Mouse (Mus musculus): ENCODE measurements at regions not wholly inside any gene's neighbourhood (a gene's known extent, or its start where the extent isn't known, plus 50 kb on each side); places are given as distances from the start of the nearest gene placed in this dataset.

DNA sequence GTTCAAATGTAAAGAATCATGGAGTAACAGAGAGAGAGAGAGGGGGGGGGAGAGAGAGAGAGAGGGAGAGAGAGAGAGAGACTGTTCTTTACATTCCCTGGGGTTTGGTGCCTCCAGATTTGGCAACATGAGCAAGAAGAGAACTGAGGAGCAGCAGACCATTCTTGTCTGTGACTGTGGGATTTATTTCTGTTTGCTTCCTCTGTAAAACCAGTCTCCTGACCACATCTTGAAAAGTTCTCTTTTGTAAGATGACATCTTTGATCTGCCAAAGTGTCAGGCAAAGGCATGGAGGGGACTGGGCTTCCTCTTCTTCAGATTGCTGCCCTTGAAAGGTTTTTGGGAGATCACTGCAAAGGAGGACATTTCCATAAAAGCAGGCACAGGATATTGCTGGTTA is 376.3 kb downstream of the Kcnj2 start:
- no peak for DNase-seq (ENCODE audit: low spot score in 2 of 2)

DNA sequence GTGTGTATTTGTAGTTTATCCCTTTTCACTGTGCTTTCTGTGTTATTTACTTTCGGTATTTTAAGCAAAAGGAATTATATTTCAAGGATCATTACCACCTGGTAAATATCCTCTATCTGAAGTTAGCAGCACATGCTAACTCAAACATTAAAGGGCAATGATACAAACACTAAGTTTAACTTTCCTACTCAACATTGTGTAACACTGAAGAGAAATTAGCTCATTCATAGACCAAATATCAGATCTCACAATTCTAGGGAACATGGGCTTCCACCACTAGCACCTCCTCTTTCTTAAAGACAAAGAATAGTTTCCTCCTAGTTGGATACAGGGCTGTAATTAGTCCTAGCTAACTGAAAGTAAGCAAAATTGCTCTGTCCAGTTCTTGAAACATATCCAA is 377.4 kb downstream of the Kcnj2 start:
- DNase-seq (ENCODE audit: low spot score in 2 of 2), result no peak

DNA sequence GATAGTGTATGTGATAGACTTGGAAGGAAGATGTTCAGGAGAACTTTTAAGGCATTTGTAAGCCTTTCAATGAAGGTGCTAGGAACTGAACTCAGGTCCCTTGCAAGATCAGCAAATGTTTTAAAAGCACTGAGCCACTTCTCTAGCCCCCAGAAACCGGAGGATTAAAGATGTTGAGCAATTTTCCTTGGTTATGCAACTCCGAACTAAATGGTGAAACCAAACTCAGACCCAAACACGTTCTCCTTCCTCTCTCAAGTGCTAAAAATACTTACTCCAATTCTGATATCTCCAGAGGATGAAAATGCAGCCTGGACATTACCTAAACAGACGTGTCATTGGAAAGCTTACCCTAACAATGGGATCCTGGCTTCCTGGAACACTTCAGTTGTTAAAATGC is 378.8 kb downstream of the Kcnj2 start:
- DNase-seq (ENCODE audit: low spot score in 2 of 2), result no peak

DNA sequence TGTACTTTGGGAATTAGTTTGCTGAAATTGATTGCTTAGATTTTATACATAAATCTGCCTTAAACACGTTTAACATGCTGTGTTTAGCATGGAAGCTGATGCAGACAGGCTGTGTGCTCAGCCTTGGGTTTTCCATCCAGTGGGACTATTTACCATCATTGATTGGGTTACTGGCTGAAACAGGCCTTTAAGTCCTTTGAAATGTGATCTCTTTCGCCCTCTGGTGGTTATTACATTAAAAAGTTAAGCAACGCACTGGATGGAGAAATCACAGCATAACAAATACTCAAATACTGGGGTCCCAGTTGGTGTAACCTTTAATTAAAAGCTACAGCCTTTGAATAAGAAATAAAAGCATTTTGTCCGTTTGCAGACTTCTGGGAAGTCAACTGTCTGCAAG is 379.8 kb downstream of the Kcnj2 start:
- DNase-seq (ENCODE audit: low spot score in 2 of 2), result no peak

DNA sequence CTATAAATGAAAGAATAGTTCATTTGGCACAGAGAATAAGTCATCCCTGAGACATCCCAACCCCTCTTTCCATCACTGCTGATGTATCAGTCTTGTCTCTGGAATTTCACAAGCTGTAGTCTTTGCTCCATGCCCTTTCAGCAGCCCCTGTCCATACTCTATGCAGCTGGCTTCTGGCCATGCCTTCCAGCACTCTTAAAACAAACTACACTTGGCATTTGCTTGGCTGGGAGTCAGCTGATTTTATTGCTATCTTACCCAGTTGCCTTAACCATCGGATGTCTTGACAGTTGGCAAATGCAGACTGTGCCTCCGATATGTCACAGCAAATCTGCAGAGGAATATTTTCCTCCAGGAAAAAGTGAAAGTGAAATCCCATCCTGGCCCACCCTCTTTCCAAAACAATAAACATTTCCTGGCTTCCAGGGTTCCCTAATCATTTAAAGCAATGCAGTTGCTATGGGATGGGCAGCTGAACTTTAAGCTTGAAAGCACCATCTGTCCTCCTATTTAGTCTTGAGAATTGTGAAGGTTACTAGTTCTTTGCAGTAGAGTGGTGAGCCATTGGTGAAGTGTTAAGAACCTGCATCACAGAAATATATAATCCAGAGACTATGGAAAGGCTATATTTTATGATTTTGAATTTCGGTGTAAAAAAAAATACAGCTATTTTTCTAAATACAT is 385.0 kb downstream of the Kcnj2 start:
- no peak for DNase-seq (ENCODE audit: low spot score in 2 of 2)

DNA sequence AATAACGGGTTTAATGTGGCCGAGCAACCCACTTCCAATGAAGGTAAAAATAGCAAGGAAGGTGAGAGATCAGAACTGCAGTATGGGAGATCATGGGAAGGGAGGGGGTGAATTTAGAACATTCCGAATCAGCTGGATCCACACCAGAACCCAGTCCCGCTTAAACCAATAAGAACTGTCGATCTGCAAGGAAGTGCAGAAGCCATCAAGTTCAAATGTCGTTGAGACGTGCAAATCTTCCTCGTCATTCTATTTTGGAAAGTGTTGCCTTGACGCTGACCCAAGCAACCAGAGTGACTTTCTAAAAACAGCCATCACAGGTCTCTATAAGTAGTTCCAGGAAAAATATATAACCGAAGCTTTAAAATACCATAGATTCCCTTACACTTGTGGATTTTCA is 394.1 kb downstream of the Kcnj2 start:
- no peak for DNase-seq (ENCODE audit: low spot score in 2 of 2)

DNA sequence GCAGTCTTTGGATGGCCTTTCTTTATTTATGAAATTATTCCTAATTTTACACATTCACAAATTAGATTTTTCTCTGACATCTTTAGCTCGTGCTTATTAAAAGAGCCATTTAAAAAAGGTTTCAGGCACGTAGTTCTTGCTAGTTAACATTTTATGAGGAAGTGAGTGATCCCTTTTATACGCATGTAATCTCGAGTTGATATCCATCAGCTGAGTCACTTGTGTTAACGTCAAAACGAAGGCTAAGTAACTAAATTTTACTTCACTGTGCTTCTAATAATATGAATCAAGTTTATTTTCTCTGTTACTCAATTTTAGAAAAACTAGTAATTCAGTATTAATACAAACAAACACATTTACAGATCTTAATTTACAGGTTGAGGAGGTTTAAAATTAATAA is 419.0 kb downstream of the Kcnj2 start:
- no peak for DNase-seq (ENCODE audit: low spot score in 2 of 2)

DNA sequence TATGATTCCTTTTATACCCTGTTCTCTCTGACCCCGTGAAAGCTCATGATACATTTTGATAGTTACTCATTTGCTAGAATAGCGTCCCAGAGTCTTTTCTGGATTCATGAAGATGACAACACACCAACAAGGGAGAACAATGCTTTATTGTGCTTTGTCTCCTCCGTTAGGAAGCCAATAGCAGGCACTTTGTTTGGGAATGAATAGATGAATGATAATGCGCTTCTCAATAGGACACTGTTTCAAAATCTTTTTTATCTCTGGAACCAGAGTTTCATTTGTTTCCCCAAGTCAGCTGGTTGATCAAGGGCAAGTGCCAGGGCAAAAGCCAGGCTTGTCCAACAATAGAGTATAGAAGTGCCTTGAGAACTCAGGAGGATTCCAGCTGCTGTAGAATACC is 446.5 kb downstream of the Kcnj2 start:
- DNase-seq (ENCODE audit: low spot score in 2 of 2), result no peak

DNA sequence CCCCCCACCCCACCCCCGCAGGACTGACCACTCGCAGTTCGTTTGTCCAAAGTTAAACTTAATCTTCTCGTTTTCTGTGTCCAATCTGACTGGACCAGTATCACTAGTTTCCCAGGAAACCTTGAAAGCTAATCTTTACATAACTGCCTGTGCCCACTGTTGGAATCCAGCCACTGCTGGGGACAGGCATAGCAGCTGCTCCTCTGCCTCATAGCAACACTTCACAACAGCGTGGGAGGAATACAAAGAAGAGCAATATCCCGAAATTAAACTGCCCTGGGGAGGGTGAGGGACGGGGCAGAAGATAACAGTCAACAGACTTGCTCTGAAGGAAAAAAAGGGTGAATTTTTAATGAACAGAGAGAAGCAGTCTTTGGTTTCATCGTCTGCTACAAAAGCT is 456.8 kb downstream of the Kcnj2 start:
- DNase-seq (ENCODE audit: low spot score in 2 of 2), result peak; percentile 64 to 78

DNA sequence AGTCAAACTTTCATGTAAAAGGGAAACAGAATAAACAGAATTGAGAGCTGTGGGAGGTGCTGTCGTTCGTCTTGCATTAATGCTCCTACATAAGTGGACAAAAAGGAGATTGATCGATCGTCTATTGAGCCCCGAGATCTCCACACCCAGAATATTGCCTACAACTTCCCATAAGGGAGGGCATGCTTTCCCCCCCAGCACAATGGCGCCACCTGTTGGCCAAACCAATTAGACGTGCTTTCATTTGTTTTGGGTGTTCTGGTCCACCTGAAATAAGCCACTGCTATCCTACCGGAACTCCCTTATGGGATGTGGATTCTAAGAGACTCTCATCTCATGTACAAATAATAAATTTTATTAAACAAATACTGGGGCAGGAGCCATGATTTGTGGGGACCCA is 457.5 kb downstream of the Kcnj2 start:
- DNase-seq (ENCODE audit: low spot score in 2 of 2), result peak in 1 of 2 experiments; percentile 17

DNA sequence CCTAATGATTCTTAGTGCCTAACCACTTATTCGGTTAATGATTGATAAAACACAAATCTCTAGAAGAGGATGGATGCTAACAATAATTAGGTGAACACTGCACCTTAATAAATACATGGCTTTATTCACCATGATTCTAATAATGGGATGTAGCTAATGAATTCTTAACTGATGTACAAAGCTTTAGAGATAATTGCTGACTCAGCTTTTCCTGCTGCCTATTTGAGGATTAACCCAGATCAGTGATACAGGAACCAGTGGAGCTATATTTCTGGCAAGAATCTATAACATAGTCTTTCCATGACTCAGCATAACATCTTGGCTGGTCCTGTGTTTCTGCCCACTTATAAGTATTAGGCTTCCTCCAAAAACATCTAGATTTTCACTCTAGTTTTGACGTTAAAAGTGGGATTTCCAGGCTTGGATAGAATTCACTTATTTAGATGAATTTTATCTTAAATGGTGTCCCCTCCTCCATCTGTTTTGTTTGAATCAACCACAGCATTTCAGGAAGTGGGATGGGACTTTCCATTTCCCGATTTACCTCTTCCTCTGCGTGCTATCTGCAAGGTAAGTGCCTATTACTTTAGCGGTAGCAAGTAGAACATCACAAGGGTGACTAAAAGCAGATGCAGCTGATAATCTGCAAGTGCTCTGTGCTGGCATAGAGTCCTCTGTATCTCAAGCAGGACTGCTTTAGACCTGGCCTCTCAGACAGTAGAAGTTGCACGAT is 460.2 kb downstream of the Kcnj2 start:
- no peak for DNase-seq (ENCODE audit: low spot score in 2 of 2)

DNA sequence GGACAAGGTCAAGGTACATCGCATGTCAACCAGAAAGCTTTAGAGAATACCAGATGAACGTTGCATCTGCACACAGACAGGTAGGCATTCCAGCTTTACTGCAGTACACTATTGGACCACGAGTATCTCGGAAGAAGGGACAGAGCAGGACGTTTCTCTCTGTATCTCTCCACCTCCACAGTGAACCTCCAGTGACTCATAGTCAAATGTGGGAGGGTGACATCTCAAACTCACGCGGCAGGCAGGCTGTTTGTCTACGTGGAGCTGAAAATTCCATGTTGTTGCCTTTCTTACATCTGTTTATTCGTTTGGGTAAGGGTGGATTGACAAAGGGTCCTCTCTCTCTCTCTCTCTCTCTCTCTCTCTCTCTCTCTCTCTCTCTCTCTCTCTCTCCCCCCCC is 463.6 kb downstream of the Kcnj2 start:
- peak in 1 of 2 experiments; percentile 45 for DNase-seq (ENCODE audit: low spot score in 2 of 2)

DNA sequence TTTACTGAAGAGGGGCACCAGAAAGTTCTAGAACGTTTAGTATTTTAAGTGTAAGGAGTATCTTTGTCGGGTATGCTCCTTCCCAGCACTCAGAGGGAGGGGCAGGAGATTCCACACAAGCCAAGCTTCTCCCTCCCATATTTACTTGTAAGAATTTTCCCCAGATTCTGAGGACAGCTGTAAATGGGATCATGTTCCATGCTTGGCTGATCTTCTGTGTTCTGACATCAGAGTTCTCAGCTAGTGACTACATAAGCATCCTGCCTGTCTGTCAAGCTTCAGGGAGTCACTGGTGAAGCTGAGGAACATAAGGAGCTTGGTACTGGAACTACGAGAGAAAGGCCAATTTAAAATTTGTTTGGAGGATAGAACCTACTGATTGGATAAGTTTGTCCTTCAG is 464.9 kb downstream of the Kcnj2 start:
- no peak for DNase-seq (ENCODE audit: low spot score in 2 of 2)

DNA sequence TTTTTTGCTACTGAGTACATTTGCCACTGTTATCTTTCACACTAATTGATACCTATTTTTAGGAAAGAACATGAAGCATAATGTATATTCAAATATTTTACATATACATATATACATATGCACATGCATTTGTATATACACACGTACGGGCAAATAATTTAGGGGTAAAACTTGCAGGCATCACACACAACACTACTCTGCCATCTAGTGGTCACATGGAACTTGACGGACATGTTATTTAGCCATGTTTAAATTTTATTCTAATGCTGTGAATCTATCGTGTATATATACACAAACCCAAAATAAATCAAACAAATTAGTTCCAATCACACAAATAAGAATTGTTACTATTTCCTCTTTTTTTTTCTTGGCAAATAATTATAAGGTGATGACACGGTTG is 466.5 kb downstream of the Kcnj2 start:
- no peak for DNase-seq (ENCODE audit: low spot score in 2 of 2)

DNA sequence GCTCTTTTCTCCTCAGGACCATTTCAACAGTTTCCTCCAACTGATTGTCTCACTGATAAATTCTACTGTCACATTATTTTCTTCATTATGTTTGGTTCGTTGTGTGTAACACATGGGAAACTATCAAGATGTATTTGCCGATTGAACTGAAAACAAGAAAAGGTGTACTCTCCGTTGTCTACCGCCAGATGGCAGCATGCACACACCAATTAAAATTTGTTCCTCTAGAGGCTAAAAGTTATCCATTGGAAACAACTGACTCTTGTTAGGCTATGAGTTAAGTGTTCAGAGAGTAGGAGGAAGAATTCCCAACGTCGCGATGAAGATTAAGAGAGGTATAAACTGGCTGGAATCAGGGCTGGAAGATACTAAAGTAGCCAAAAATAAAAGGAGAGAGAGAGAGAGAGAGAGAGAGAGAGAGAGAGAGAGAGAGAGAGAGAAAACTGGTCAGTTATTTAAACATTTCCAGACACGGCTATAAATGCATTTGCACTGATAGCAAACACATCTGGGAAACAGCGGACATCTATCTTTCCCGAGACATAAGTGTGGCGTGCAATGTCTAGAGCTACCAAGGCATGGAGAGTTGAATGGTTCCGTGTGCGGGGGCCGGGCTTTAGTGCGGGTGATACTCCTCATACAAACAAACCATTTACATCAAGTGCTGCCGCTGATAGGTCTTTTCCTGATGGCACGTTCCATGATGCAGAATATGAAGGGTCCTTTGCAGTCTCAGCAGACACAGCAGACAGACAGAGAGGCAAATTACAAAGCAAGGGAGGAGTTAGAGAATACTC is 470.3 kb downstream of the Kcnj2 start:
- DNase-seq (ENCODE audit: low spot score in 2 of 2), result no peak

DNA sequence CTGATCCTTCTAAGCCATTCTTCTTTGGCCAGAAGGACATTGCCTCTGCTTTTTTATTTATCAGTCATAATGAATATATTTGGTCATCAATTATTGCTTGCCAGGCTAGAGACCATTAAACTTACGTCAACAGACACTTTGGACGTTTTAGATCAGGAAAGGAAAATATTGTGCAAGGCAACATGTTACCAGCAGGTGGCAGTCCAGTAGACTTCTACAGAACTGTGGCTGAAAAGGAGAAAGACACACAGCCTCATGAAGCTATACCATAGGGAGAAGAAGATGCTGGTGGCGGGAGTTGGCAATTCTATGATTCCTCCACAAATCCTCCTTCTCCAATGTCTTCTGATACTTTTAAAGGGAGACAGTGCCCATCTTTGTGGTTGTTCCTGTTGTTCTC is 471.7 kb downstream of the Kcnj2 start:
- DNase-seq (ENCODE audit: low spot score in 2 of 2), result peak in 1 of 2 experiments; percentile 21

DNA sequence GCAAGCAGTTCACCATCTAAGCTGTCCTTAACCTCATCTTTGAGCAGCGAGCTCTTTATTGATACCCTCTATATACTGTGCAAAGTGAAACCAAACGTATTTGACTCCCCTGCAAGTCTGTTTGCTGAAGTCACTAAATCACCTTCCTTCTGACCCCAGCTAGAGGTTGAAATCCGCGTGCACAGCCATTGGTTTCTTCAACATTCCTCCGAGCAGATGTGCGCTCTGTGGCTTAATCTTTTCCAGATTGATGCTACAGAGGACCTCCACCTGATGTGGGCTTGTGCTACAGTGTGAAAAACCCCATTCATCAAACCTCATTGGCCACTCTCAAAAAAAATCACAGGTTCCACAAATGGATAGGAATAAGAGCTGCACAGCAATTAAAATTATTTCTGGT is 474.0 kb downstream of the Kcnj2 start:
- DNase-seq (ENCODE audit: low spot score in 2 of 2), result no peak

DNA sequence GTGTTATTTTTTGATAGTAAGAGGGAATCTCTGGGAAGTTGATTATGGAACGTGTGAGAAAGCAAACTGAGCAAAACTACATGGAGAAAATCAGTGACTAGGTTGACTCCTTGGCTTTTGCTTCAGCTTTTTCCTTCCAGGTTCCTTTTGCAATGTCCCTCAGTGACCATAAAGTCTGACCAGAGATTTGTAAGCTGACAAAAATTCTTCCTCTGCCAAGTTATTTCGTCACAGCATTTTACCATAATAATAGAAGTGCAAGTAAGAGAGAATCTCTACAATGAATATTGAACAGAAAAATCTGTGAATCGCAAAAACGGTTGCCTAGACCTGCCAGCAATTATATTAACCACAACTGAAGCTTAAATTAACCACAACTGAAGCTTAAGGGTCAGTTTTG is 479.3 kb downstream of the Kcnj2 start:
- no peak for DNase-seq (ENCODE audit: low spot score in 2 of 2)

DNA sequence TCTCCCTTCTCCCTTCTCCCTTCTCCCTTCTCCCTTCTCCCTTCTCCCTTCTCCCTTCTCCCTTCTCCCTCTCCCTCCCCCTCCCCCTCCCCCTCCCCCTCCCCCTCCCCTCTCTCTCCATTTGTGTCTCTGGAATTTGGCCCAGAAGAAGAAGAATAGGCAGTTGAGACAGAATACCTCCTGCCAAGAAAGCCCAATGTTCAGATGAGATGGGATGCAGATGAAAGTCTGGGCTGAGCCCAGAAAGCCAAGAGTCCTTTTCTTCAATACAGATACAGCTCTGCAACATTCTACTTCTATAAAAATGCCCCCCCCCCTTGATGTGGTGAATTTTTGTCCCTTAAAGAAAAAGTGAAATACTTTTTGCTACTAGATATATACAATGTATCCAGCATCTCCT is 489.2 kb downstream of the Kcnj2 start:
- DNase-seq (ENCODE audit: low spot score in 2 of 2), result no peak

DNA sequence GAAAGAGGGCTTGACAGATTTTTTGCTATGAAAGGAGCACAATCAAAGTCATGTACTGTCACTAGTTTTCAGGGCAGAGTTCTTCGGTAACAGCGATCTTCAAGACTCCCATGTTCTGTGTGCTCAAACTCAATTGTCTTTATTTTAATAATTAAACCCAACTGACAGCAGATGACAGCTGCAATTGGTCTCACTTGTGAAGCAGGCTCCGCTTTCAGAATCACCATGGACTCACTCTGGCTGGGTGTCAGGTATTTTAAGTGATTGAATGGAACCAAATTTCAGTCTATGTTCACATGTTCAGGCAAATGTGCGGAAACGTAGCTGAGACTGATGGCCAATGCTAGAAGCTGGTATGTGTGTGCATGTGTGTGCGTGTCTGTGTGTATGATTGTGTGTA is 489.7 kb downstream of the Kcnj2 start:
- DNase-seq (ENCODE audit: low spot score in 2 of 2), result no peak

DNA sequence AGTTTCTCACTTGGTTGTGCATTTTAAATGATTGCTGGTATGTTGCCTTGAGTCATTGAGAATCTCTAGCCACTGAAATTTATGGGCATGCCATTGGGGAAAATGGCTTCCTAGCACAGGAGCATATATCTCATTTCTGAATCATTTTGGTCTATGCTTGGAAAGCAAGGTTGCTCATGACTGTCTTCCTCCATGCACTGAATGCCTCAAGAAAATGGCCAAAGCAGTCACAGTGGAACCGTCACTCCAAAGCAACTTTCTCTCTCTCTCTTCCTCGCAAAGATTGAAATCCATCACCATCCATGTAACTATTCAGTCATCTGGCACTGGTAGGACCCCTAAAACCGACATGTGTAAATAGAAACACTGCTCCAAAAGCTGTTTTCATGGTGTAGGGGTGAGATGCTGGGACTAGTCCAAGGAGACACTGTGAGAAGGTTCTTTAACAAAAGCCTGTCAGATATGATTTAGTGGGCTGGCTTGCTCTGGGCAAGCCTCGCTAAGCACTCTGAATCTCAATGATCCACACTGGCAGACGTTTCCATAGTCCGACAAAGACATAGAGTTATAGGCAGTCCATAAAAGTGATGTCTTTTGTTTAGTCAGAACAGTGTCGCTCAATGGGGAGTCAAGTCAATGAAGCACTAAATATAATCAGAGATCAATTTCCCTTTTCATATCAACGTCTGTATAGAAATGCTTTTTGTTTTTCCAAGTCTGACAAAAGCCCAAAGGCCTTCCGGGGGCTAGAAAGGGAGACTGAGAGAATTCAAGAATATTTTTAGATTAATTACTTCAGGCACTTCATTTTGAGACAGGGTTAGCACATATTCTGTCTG is 492.6 kb downstream of the Kcnj2 start:
- no peak for DNase-seq (ENCODE audit: low spot score in 2 of 2)

DNA sequence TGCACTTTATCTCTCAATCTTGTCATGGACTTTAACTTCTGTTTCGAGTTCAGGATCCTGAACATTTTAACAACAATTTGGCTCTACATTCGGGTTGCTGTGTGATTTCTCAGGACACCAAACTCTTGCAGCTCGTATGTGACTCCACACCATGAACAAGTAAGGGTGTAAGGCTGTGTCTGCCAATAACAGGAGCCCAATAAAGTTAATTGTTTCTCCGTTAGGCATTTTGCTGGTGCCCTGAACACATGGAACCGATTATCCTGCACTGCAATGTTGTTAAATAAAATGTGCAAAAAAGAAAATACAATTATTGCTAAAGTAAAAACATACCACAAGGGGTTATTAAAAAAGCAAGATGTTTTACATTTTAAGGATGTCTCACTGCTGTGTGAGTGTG is 497.2 kb downstream of the Kcnj2 start:
- DNase-seq (ENCODE audit: low spot score in 2 of 2), result no peak
